Mouse (Mus musculus) spleen, postnatal 10 days (tissue): ENCODE measurements around the gene Wdr91.

Source experiments
- DNase-seq, 2 experiments: peaks; one replicate each; pipeline ENCODE4 v3.0.0; 2021 to 2022; ENCODE audit warnings: low spot score in 2 of 2

Wdr91 gene

GRCm38 (mm10) chr6:34910371-34911219 is at the start of gene Wdr91:
Gene Wdr91, minus strand, starts transcription at chr6:34910876.
- DNase-seq: peak; percentile 99

GRCm38 (mm10) chr6:34959131-34959530 is 48.5 kb upstream of the Wdr91 start:
- DNase-seq: no peak

GRCm38 (mm10) chr6:34955862-34956241 is 45.2 kb upstream of the Wdr91 start:
- DNase-seq: no peak

GRCm38 (mm10) chr6:34954926-34955861 is 44.5 kb upstream of the Wdr91 start:
- DNase-seq: peak in 1 of 2 experiments; percentile 36

- no peak for DNase-seq
These were observed 41.4 kb upstream of the Wdr91 start for GRCm38 (mm10) chr6:34951956-34952667.

GRCm38 (mm10) chr6:34951518-34951917 is 40.8 kb upstream of the Wdr91 start:
- DNase-seq: no peak

- DNase-seq: no peak
These were observed 37.8 kb upstream of the Wdr91 start for GRCm38 (mm10) chr6:34948461-34948860.

- no peak for DNase-seq
These were observed 35.9 kb upstream of the Wdr91 start for GRCm38 (mm10) chr6:34946486-34947079.

- DNase-seq: no peak
These were observed 32.8 kb upstream of the Wdr91 start for GRCm38 (mm10) chr6:34943499-34943898.

GRCm38 (mm10) chr6:34942446-34942845 is 31.8 kb upstream of the Wdr91 start:
- no peak for DNase-seq

- DNase-seq: no peak
These were observed 30.8 kb upstream of the Wdr91 start for GRCm38 (mm10) chr6:34941496-34941895.

- no peak for DNase-seq
These were observed 28.8 kb upstream of the Wdr91 start for GRCm38 (mm10) chr6:34939451-34939850.

- DNase-seq: no peak
These were observed 28.3 kb upstream of the Wdr91 start for GRCm38 (mm10) chr6:34938929-34939325.

GRCm38 (mm10) chr6:34938280-34938928 is 27.7 kb upstream of the Wdr91 start:
- no peak for DNase-seq

- no peak for DNase-seq
These were observed 26.1 kb upstream of the Wdr91 start for GRCm38 (mm10) chr6:34936743-34937142.

GRCm38 (mm10) chr6:34932633-34933032 is 22.0 kb upstream of the Wdr91 start:
- no peak for DNase-seq

GRCm38 (mm10) chr6:34927594-34927993 is 16.9 kb upstream of the Wdr91 start:
- DNase-seq: no peak

GRCm38 (mm10) chr6:34927156-34927555 is 16.5 kb upstream of the Wdr91 start:
- DNase-seq: peak; percentile 63 to 80

- DNase-seq: peak in 1 of 2 experiments; percentile 62
These were observed 11.3 kb upstream of the Wdr91 start for GRCm38 (mm10) chr6:34921941-34922340.

GRCm38 (mm10) chr6:34920631-34921030 is 10.0 kb upstream of the Wdr91 start:
- DNase-seq: no peak

GRCm38 (mm10) chr6:34919956-34920355 is 9.3 kb upstream of the Wdr91 start, which contains the start of gene Stra8:
Gene Stra8, plus strand, starts transcription at chr6:34920163.
- no peak for DNase-seq
